Mouse (Mus musculus) bone marrow macrophage, adult 2 months (primary cell): ENCODE measurements around the gene D6Ertd527e.

ENCODE experiments used
- CTCF ChIP-seq: IDR thresholded peaks from 2 replicates; pipeline ENCODE4 v1.5.1; 2012; ENCODE audit warnings: low read depth, mild to moderate bottlenecking, low read length, moderate library complexity
- POLR2A ChIP-seq: IDR thresholded peaks from 2 replicates; pipeline ENCODE4 v1.6.1; 2012; ENCODE audit warnings: mild to moderate bottlenecking, low read depth, low read length, borderline replicate concordance

GRCm38 (mm10) chr6:87088356-87088755, 16.2 kb upstream of the D6Ertd527e start:
- no peak for TF ChIP-seq POLR2A
- no peak for TF ChIP-seq CTCF
